In genomic region chr7:127588011-127588871, GRCm38 (mm10) we compare ENCODE assay signal across 8 mouse cellular contexts. TPM values are rescaled to one million over a fixed set of nuclear protein-coding genes. Genes with fewer than 3 reads are reported as not detected.
DNase-seq lines count a peak whose midpoint lies in the region; ATAC-seq lines count a peak whose summit lies in the region.

Ccdc189 (minus strand) TSS chr7:127588595.
Rnf40 (plus strand) TSS chr7:127588767.

- peak within 1 kb of the TSS; percentile 84 for H3K4me3 ChIP-seq in hindbrain, embryonic 12.5 days

- H3K9ac ChIP-seq in hindbrain, embryonic 12.5 days: peak within 1 kb of the TSS; percentile 87

- peak; percentile 98 for ATAC-seq in hindbrain, embryonic 12.5 days (ENCODE audit: low FRiP score)

- under 1% methylated on average over 50 of the region's 50 CpGs for WGBS in hindbrain, embryonic 12.5 days

- DNase-seq in NIH3T3 (ENCODE audit: low read depth): peak; percentile 95
- peak; percentile 93 to 96 for DNase-seq in cerebellum, postnatal 10 days
- peak; percentile 93 to 97 for DNase-seq in frontal cortex, postnatal 10 days (ENCODE audit: low spot score in 2 of 2)
- DNase-seq in layer of hippocampus, postnatal 14 days (ENCODE audit: low spot score in 2 of 2): peak; percentile 95 to 98
- DNase-seq in lung, postnatal 14 days: peak; percentile 92
- peak; percentile 85 for DNase-seq in retina, adult 2 months (ENCODE audit: low read depth, low spot score)
- DNase-seq in thymus, postnatal 36 days: peak; percentile 85 to 91

- H3K27me3 ChIP-seq in hindbrain, embryonic 12.5 days: no peaks in the 10 kb centered on the region

- no peaks in the 10 kb centered on the region for H3K9me3 ChIP-seq in hindbrain, embryonic 12.5 days (replicated peaks)

- H3K4me1 ChIP-seq in hindbrain, embryonic 12.5 days: peaks cover 19% of the 10 kb centered on the region

- peak within 1 kb of the TSS; percentile 78 for H3K27ac ChIP-seq in hindbrain, embryonic 12.5 days

- peaks cover 49% of the 10 kb centered on the region for H3K36me3 ChIP-seq in hindbrain, embryonic 12.5 days

- H3K4me2 ChIP-seq in hindbrain, embryonic 12.5 days (replicated peaks): peak within 1 kb of the TSS; percentile 84

RNA-seq across cellular contexts. Expression of gene Ccdc189, which starts in this region (rescaled TPM):
- 13.0 and 17.0 TPM in 2 replicates for polyA plus RNA-seq in hindbrain, embryonic 12.5 days (2016; fragmentation: Nextera tagmentation; extraction: Ambion mirVana)
- 10 to 100 TPM in 1 of 2 experiments, 1 to 10 TPM in 1; 9.3 to 12.4 TPM for total RNA-seq in layer of hippocampus, postnatal 14 days (2021)

RNA-seq across cellular contexts. Expression of gene Rnf40, which starts in this region (rescaled TPM):
- 67.3 and 75.4 TPM in 2 replicates for polyA plus RNA-seq in hindbrain, embryonic 12.5 days (2016; fragmentation: Nextera tagmentation; extraction: Ambion mirVana)
- 10 to 100 TPM; 69.9 to 72.1 TPM for total RNA-seq in layer of hippocampus, postnatal 14 days (2021)

Comparison
In these comparisons a context has a peak if more than half of its experiments do, and no peak if none do; other contexts are left out.
1. Peak in every context shown above with its lines: DNase-seq, ATAC-seq, H3K4me3 ChIP-seq and H3K27ac ChIP-seq.